Mouse (Mus musculus) C2C12 (cell line): ENCODE data around the gene Ropn1l.
A peak's percentile ranks its signal among the peaks of the same experiment; 100 is the strongest.

Experiments
- CTCF ChIP-seq: IDR thresholded peaks from one replicate; pipeline ENCODE4 v1.5.1; 2011; ENCODE audit not compliant: control insufficient read depth, insufficient read depth, insufficient read length
- MAX ChIP-seq: IDR thresholded peaks from one replicate; pipeline ENCODE4 v1.6.1; 2011; ENCODE audit warnings: mild to moderate bottlenecking, control low read depth
- USF1 ChIP-seq: IDR thresholded peaks from one replicate; pipeline ENCODE4 v1.6.1; 2011; ENCODE audit warnings: low read depth, mild to moderate bottlenecking, control low read depth, moderate library complexity

GRCm38 (mm10) chr15:31427390-31427789 lies 26.1 kb downstream of the Ropn1l start:
- TF ChIP-seq CTCF (peak; percentile 11), USF1 (no peak), MAX (no peak)
